Mouse (Mus musculus) forebrain, postnatal 0 days (tissue): ENCODE measurements around the gene Fam187b. TPM values are rescaled to one million over a fixed set of nuclear protein-coding genes. Genes with fewer than 3 reads are reported as not detected.
A peak's percentile ranks its signal among the peaks of the same experiment; 100 is the strongest.

Experiments
- ATAC-seq: fragments of 200-750 bp; cut with Nextera tagmentation; 2 replicates; pipeline ENCODE4 v1.8.0; 2017; ENCODE audit warnings: mild to moderate bottlenecking, moderate library complexity
- DNase-seq: peaks from one replicate; pipeline ENCODE4 v3.0.0-alpha.2; 2015
- H3K27ac ChIP-seq: fragments of 300-500 bp; sonication (generic); 2 replicates; pipeline ENCODE4 v1.5.1; 2014; ENCODE audit warnings: low read depth, mild to moderate bottlenecking, antibody characterized with exemption, low read length, moderate library complexity, mixed read lengths
- H3K27me3 ChIP-seq: fragments of 300-500 bp; sonication (generic); 2 replicates; pipeline ENCODE4 v1.6.1; 2014; ENCODE audit warnings: mild to moderate bottlenecking, low read length, mixed read lengths; ENCODE audit not compliant: insufficient read depth
- H3K36me3 ChIP-seq: fragments of 300-500 bp; sonication (generic); 2 replicates; pipeline ENCODE4 v1.6.1; 2014; ENCODE audit warnings: mild to moderate bottlenecking, moderate library complexity; ENCODE audit not compliant: insufficient read depth
- H3K4me1 ChIP-seq: fragments of 300-500 bp; sonication (generic); 2 replicates; pipeline ENCODE4 v1.6.1; 2014; ENCODE audit warnings: antibody characterized with exemption; ENCODE audit not compliant: insufficient read depth
- H3K4me2 ChIP-seq: fragments of 300-500 bp; sonication (generic); 2 replicates; pipeline ENCODE4 v1.6.1; 2014; ENCODE audit warnings: low read depth, mild to moderate bottlenecking, moderate library complexity
- H3K4me3 ChIP-seq: fragments of 300-500 bp; sonication (generic); 2 replicates; pipeline ENCODE4 v1.5.1; 2014; ENCODE audit warnings: low read depth, low read length, mixed read lengths
- H3K9ac ChIP-seq: fragments of 300-500 bp; sonication (generic); 2 replicates; pipeline ENCODE4 v1.6.1; 2014; ENCODE audit warnings: mild to moderate bottlenecking
- H3K9me3 ChIP-seq: fragments of 300-500 bp; sonication (generic); 2 replicates; pipeline ENCODE4 v1.6.1; 2016; ENCODE audit warnings: low read length
- CTCF ChIP-seq: sonication (generic); IDR thresholded peaks from 2 replicates; pipeline ENCODE4 v1.5.1; 2016; ENCODE audit warnings: antibody characterized with exemption, control low read depth, low read depth
- WGBS: fragments of 180-500 bp; shearing (Covaris S2); extraction: QIAGEN DNeasy Blood & Tissue Kit; methylation state at CpG from one replicate; pipeline ENCODE4 v1.1.7; 2014; 5-methylcytosine and 5-hydroxymethylcytosine counted together
- polyA plus RNA-seq: library from polyadenylated mRNA; unstranded; fragments of >200 nt; fragmentation: Nextera tagmentation; extraction: Ambion mirVana; gene quantifications from 2 replicates; pipeline ENCODE4 v1.2.1, GENCODE M21; 2015
- total RNA-seq: library from RNA; depleted of rRNA; stranded (reverse); fragments of >200 nt; gene quantifications from 2 replicates; pipeline ENCODE4 v1.2.3, GENCODE M21; 2014; rRNA removed

Fam187b gene
- total and polyA plus RNA-seq, 2 experiments from 2014 or later: 0.48 to 0.50 TPM

- H3K9ac ChIP-seq: no peak overlapping the region
- no peak overlapping the region for H3K4me3 ChIP-seq
- ATAC-seq: no peak
- H3K4me2 ChIP-seq: no peak overlapping the region
- WGBS: 75% methylated on average over 9 of the region's 9 CpGs
- H3K27ac ChIP-seq: no peak overlapping the region
- no peaks in the 10 kb centered on the region for H3K4me1 ChIP-seq
- DNase-seq: no peak
- TF ChIP-seq CTCF: no peak
- H3K27me3 ChIP-seq: no peaks in the 10 kb centered on the region
- H3K36me3 ChIP-seq: no peaks in the 10 kb centered on the region
- no peaks in the 10 kb centered on the region for H3K9me3 ChIP-seq
Observed at GRCm38 (mm10) chr7:31033409-31034165, 60.0 kb downstream of the Fam187b start.

GRCm38 (mm10) chr7:31034789-31035188 lies 61.2 kb downstream of the Fam187b start:
- ATAC-seq: no peak
- WGBS: 69% methylated on average over 11 of the region's 11 CpGs

DNA sequence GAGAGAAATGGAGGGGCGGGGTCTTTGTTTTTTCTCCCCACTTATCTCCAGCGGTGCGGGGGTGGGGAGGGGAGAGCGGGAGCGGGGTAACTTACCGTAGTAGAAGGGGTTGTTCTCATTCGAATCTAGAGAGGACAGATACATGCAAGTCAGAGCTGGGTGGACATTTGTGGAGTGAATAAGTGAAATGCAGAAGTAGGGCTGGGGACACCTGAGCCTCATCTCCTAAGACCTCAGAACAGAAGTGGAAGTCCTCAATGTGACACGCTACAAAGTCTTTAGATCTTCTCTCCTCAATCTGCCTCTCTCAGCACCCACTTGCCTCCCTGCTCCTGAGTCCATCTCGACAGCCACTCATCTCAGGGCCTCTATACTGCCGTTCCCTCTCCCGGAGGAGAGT lies 61.7 kb downstream of the Fam187b start:
- H3K27me3 ChIP-seq: no peaks in the 10 kb centered on the region
- no peaks in the 10 kb centered on the region for H3K36me3 ChIP-seq
- H3K4me2 ChIP-seq: no peak overlapping the region
- no peak overlapping the region for H3K4me3 ChIP-seq
- no peak for TF ChIP-seq CTCF
- no peaks in the 10 kb centered on the region for H3K4me1 ChIP-seq
- no peak for ATAC-seq
- no peak overlapping the region for H3K27ac ChIP-seq
- H3K9ac ChIP-seq: no peak overlapping the region
- no peaks in the 10 kb centered on the region for H3K9me3 ChIP-seq
- 81% methylated on average over 11 of the region's 11 CpGs for WGBS
- no peak for DNase-seq

More at GRCm38 (mm10) chr7:31034789-31035188, 61.2 kb downstream of the Fam187b start:
- no peak overlapping the region for H3K9ac ChIP-seq
- H3K9me3 ChIP-seq: no peaks in the 10 kb centered on the region
- no peak overlapping the region for H3K4me3 ChIP-seq
- H3K27me3 ChIP-seq: no peaks in the 10 kb centered on the region
- DNase-seq: no peak
- no peak overlapping the region for H3K4me2 ChIP-seq
- no peaks in the 10 kb centered on the region for H3K36me3 ChIP-seq
- no peak for TF ChIP-seq CTCF
- no peaks in the 10 kb centered on the region for H3K4me1 ChIP-seq
- H3K27ac ChIP-seq: no peak overlapping the region

- H3K9ac ChIP-seq: no peak overlapping the region
- H3K27ac ChIP-seq: no peak overlapping the region
- no peak for TF ChIP-seq CTCF
- no peak overlapping the region for H3K4me3 ChIP-seq
- H3K4me2 ChIP-seq: no peak overlapping the region
- H3K9me3 ChIP-seq: no peaks in the 10 kb centered on the region
- ATAC-seq (no peak), DNase-seq (no peak)
- H3K36me3 ChIP-seq: no peaks in the 10 kb centered on the region
- H3K27me3 ChIP-seq: peaks cover 4% of the 10 kb centered on the region; the same call in 1 of the 2 replicates
- 92% methylated on average over 7 of the region's 7 CpGs for WGBS
- no peaks in the 10 kb centered on the region for H3K4me1 ChIP-seq
Observed at GRCm38 (mm10) chr7:31036917-31037316, 63.3 kb downstream of the Fam187b start.

- Histone ChIP-seq H3K9ac (no peak overlapping the region), H3K27me3 (peaks cover 7% of the 10 kb centered on the region; the same call in 1 of the 2 replicates), H3K9me3 (no peaks in the 10 kb centered on the region), H3K4me1 (no peaks in the 10 kb centered on the region), H3K27ac (no peak overlapping the region), H3K4me3 (no peak overlapping the region), H3K36me3 (no peaks in the 10 kb centered on the region), H3K4me2 (no peak overlapping the region)
- WGBS: 70% methylated on average over 2 of the region's 2 CpGs
- no peak for ATAC-seq
- no peak for DNase-seq
- TF ChIP-seq CTCF: no peak
Observed at GRCm38 (mm10) chr7:31037675-31038074, 64.1 kb downstream of the Fam187b start.

DNA sequence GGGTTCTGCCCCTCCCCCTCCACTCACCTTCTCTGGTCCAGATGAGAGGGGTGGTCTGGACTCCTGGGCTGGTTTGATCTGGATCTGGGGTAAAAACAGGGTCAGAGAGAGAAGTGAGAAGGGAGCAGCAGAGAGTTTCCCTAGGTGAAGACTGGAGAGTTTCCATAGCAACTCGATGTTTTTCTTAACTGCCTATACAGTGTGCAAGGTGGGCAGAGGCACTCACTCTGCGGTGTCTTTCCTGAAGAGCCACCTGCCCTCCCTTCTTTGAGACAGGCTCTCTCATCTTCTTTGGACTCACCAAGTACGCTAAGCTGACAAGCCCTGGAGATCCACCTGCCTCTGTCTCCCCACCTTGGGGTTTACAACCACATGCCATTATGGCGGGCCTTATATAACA lies 65.4 kb downstream of the Fam187b start:
- Histone ChIP-seq H3K27ac (no peak overlapping the region), H3K4me1 (no peaks in the 10 kb centered on the region), H3K27me3 (peaks cover 13% of the 10 kb centered on the region; the same call in 1 of the 2 replicates), H3K4me3 (no peak overlapping the region), H3K4me2 (no peak overlapping the region), H3K9me3 (no peaks in the 10 kb centered on the region), H3K9ac (no peak overlapping the region), H3K36me3 (no peaks in the 10 kb centered on the region)
- ATAC-seq (0 out of 2 replicates have a peak, but pooled peaks have one; percentile 25), DNase-seq (no peak)
- no peak for TF ChIP-seq CTCF
- WGBS: 80% methylated on average over 4 of the region's 4 CpGs

Other genes starting within 250 kb of the Fam187b start
- 173 TPM in 2 replicates for gene Tmem147, start 244.2 kb upstream of the Fam187b start, total RNA-seq
- gene Tmem147, start 244.2 kb upstream of the Fam187b start, polyA plus RNA-seq: 290 and 328 TPM in 2 replicates
- not detected in 2 replicates for gene Gapdhs, start 230.1 kb upstream of the Fam187b start, total RNA-seq
- gene Gapdhs, start 230.1 kb upstream of the Fam187b start, polyA plus RNA-seq: 0.15 and 0.65 TPM in 2 replicates
- gene Sbsn, start 222.3 kb upstream of the Fam187b start, total RNA-seq: 2.8 and 4.6 TPM in 2 replicates
- 2.3 and 3.5 TPM in 2 replicates for gene Sbsn, start 222.3 kb upstream of the Fam187b start, polyA plus RNA-seq
- gene Dmkn, start 210.0 kb upstream of the Fam187b start, total RNA-seq: 2.2 and 5.2 TPM in 2 replicates
- 7.2 and 7.4 TPM in 2 replicates for gene Dmkn, start 210.0 kb upstream of the Fam187b start, polyA plus RNA-seq
- gene Krtdap, start 185.9 kb upstream of the Fam187b start, total RNA-seq: not detected in 2 replicates
- gene Krtdap, start 185.9 kb upstream of the Fam187b start, polyA plus RNA-seq: 1.4 and 1.5 TPM in 2 replicates
- gene Ffar2, start 150.0 kb upstream of the Fam187b start, total RNA-seq: not detected in 2 replicates
- gene Ffar2, start 150.0 kb upstream of the Fam187b start, polyA plus RNA-seq: 0.07 TPM in 1 of 2 replicates, not detected in the other
- not detected in 2 replicates for gene Ffar3, start 117.6 kb upstream of the Fam187b start, total RNA-seq
- gene Ffar3, start 117.6 kb upstream of the Fam187b start, polyA plus RNA-seq: 0.09 TPM in 1 of 2 replicates, not detected in the other
- gene Ffar1, start 112.2 kb upstream of the Fam187b start, total RNA-seq: 0.08 TPM in 1 of 2 replicates, not detected in the other
- not detected in 2 replicates for gene Ffar1, start 112.2 kb upstream of the Fam187b start, polyA plus RNA-seq
- not detected in 2 replicates for gene Cd22, start 93.4 kb upstream of the Fam187b start, total RNA-seq
- gene Cd22, start 93.4 kb upstream of the Fam187b start, polyA plus RNA-seq: 0.10 TPM in 1 of 2 replicates, not detected in the other
- gene Mag, start 58.9 kb upstream of the Fam187b start, total RNA-seq: 2.5 and 2.9 TPM in 2 replicates
- 2.7 and 3.6 TPM in 2 replicates for gene Mag, start 58.9 kb upstream of the Fam187b start, polyA plus RNA-seq
- gene Hamp2, start 49.1 kb upstream of the Fam187b start, total RNA-seq: not detected in 2 replicates
- not detected in 2 replicates for gene Hamp2, start 49.1 kb upstream of the Fam187b start, polyA plus RNA-seq
- gene Hamp, start 29.8 kb upstream of the Fam187b start, total RNA-seq: not detected in 2 replicates
- gene Hamp, start 29.8 kb upstream of the Fam187b start, polyA plus RNA-seq: not detected in 2 replicates
- gene Usf2, start 17.0 kb upstream of the Fam187b start, total RNA-seq: 81.4 and 93.9 TPM in 2 replicates
- gene Usf2, start 17.0 kb upstream of the Fam187b start, polyA plus RNA-seq: 18.9 and 22.6 TPM in 2 replicates
- 17.6 and 19.3 TPM in 2 replicates for gene Lsr, start 326 bp upstream of the Fam187b start, total RNA-seq
- gene Lsr, start 326 bp upstream of the Fam187b start, polyA plus RNA-seq: 25.1 and 25.9 TPM in 2 replicates
- gene Fxyd5, start 68.7 kb downstream of the Fam187b start, total RNA-seq: 10.9 and 19.9 TPM in 2 replicates
- 25.1 and 30.4 TPM in 2 replicates for gene Fxyd5, start 68.7 kb downstream of the Fam187b start, polyA plus RNA-seq
- gene Fxyd7, start 77.7 kb downstream of the Fam187b start, total RNA-seq: 74.3 and 92.0 TPM in 2 replicates
- gene Fxyd7, start 77.7 kb downstream of the Fam187b start, polyA plus RNA-seq: 167 and 231 TPM in 2 replicates
- 14.9 and 19.5 TPM in 2 replicates for gene Fxyd1, start 83.4 kb downstream of the Fam187b start, total RNA-seq
- gene Fxyd1, start 83.4 kb downstream of the Fam187b start, polyA plus RNA-seq: 56.8 and 66.3 TPM in 2 replicates
- 1.1 and 1.6 TPM in 2 replicates for gene Lgi4, start 85.6 kb downstream of the Fam187b start, total RNA-seq
- gene Lgi4, start 85.6 kb downstream of the Fam187b start, polyA plus RNA-seq: 0.68 and 0.98 TPM in 2 replicates
- not detected in 2 replicates for gene Fxyd3, start 102.9 kb downstream of the Fam187b start, total RNA-seq
- gene Fxyd3, start 102.9 kb downstream of the Fam187b start, polyA plus RNA-seq: not detected in 2 replicates
- gene Hpn, start 141.5 kb downstream of the Fam187b start, total RNA-seq: 0.48 TPM in 1 of 2 replicates, not detected in the other
- 0.19 and 0.61 TPM in 2 replicates for gene Hpn, start 141.5 kb downstream of the Fam187b start, polyA plus RNA-seq
- gene Scn1b, start 153.2 kb downstream of the Fam187b start, total RNA-seq: 26.7 and 38.0 TPM in 2 replicates
- gene Scn1b, start 153.2 kb downstream of the Fam187b start, polyA plus RNA-seq: 24.4 and 29.8 TPM in 2 replicates
- gene Gramd1a, start 182.1 kb downstream of the Fam187b start, total RNA-seq: 244 and 265 TPM in 2 replicates
- 176 and 178 TPM in 2 replicates for gene Gramd1a, start 182.1 kb downstream of the Fam187b start, polyA plus RNA-seq